Mouse (Mus musculus) lung, embryonic 14.5 days (tissue): ENCODE measurements around the gene Kdm5b. TPM values are rescaled to one million over a fixed set of nuclear protein-coding genes. Genes with fewer than 3 reads are reported as not detected.
A peak's percentile ranks its signal among the peaks of the same experiment; 100 is the strongest.

Experiments
- ATAC-seq: fragments of 200-750 bp; cut with Nextera tagmentation; 2 replicates; pipeline ENCODE4 v1.8.0; 2017; ENCODE audit warnings: mild to moderate bottlenecking, moderate TSS enrichment, moderate library complexity; ENCODE audit not compliant: insufficient read depth
- DNase-seq: peaks from one replicate; pipeline ENCODE4 v3.0.0-alpha.2; 2015
- H3K27ac ChIP-seq: fragments of 300-500 bp; sonication (generic); 2 replicates; pipeline ENCODE4 v1.5.1; 2014; ENCODE audit warnings: low read depth, mild to moderate bottlenecking, moderate library complexity
- H3K27me3 ChIP-seq: fragments of 300-500 bp; sonication (generic); 2 replicates; pipeline ENCODE4 v1.6.1; 2014; ENCODE audit warnings: low read length, control low read depth; ENCODE audit not compliant: insufficient read depth
- H3K36me3 ChIP-seq: fragments of 300-500 bp; sonication (generic); 2 replicates; pipeline ENCODE4 v1.6.1; 2014; ENCODE audit warnings: control low read depth; ENCODE audit not compliant: insufficient read depth
- H3K4me1 ChIP-seq: fragments of 300-500 bp; sonication (generic); 2 replicates; pipeline ENCODE4 v1.6.1; 2014; ENCODE audit warnings: antibody characterized with exemption, control low read depth; ENCODE audit not compliant: insufficient read depth
- H3K4me2 ChIP-seq: fragments of 300-500 bp; sonication (generic); 2 replicates; pipeline ENCODE4 v1.6.1; 2014; ENCODE audit warnings: mild to moderate bottlenecking
- H3K4me3 ChIP-seq: fragments of 300-500 bp; sonication (generic); 2 replicates; pipeline ENCODE4 v1.5.1; 2014; ENCODE audit warnings: low read depth, low read length
- H3K9ac ChIP-seq: fragments of 300-500 bp; sonication (generic); 2 replicates; pipeline ENCODE4 v1.6.1; 2014
- H3K9me3 ChIP-seq: fragments of 300-500 bp; sonication (generic); 2 replicates; pipeline ENCODE4 v1.6.1; 2016; ENCODE audit warnings: low read depth, low read length, control low read depth
- CTCF ChIP-seq: IDR thresholded peaks from 2 replicates; pipeline ENCODE4 v1.5.1; 2016; ENCODE audit warnings: antibody characterized with exemption, low read depth
- WGBS: fragments of 180-500 bp; shearing (Covaris S2); extraction: QIAGEN DNeasy Blood & Tissue Kit; methylation state at CpG from one replicate; pipeline ENCODE4 v1.1.7; 2014; 5-methylcytosine and 5-hydroxymethylcytosine counted together
- polyA plus RNA-seq: library from polyadenylated mRNA; unstranded; fragments of >200 nt; fragmentation: Nextera tagmentation; extraction: Ambion mirVana; gene quantifications from 2 replicates; pipeline ENCODE4 v1.2.1, GENCODE M21; 2014

Kdm5b gene
- polyA plus RNA-seq: 54.7 and 59.0 TPM in 2 replicates

GRCm38 (mm10) chr1:134559976-134560375 is at the start of gene Kdm5b:
Kdm5b (plus strand) TSS chr1:134560171.
- Histone ChIP-seq H3K9me3 (no peaks in the 10 kb centered on the region), H3K9ac (peak within 1 kb of the TSS; percentile 98), H3K4me3 (peak within 1 kb of the TSS; percentile 100), H3K4me2 (peak within 1 kb of the TSS; percentile 67), H3K4me1 (peaks cover 18% of the 10 kb centered on the region), H3K36me3 (no peaks in the 10 kb centered on the region), H3K27me3 (no peaks in the 10 kb centered on the region), H3K27ac (peak within 1 kb of the TSS; percentile 96)
- DNase-seq: peak; percentile 93
- WGBS: under 1% methylated on average over 34 of the region's 34 CpGs
- peak; percentile 6; the same call in 1 of the 2 replicates for ATAC-seq
- no peak for TF ChIP-seq CTCF

DNA sequence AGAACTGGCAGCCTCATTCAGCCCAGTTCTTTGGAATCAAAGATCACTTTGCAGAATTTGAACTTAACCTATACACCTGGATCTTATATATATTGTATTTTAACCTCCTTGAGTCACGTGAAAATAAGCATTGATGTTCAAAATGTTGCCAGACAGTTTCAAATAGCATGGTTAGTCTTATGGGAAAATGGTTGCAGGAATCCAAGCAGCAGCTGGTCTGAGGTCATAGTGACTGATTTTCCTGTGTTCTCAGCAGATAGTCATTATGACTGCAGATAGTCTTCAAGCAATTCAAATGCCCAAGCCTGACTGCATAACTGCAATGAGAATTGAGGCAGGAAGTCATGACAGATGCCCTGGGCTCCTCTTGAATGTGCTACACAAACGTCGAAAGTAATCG is 47.8 kb upstream of the Kdm5b start:
- Histone ChIP-seq H3K27me3 (peaks cover 8% of the 10 kb centered on the region; the same call in 1 of the 2 replicates), H3K4me3 (no peak overlapping the region), H3K9me3 (no peaks in the 10 kb centered on the region), H3K9ac (no peak overlapping the region), H3K36me3 (peaks cover 16% of the 10 kb centered on the region), H3K27ac (no peak overlapping the region), H3K4me1 (peaks cover 14% of the 10 kb centered on the region), H3K4me2 (no peak overlapping the region)
- DNase-seq: no peak
- ATAC-seq: no peak
- no peak for TF ChIP-seq CTCF
- WGBS: 48% methylated on average over 4 of the region's 4 CpGs

- peak overlapping the region; percentile 86 for H3K4me2 ChIP-seq
- no peak for TF ChIP-seq CTCF
Measured at GRCm38 (mm10) chr1:134512584-134512983, 47.4 kb upstream of the Kdm5b start.

DNA sequence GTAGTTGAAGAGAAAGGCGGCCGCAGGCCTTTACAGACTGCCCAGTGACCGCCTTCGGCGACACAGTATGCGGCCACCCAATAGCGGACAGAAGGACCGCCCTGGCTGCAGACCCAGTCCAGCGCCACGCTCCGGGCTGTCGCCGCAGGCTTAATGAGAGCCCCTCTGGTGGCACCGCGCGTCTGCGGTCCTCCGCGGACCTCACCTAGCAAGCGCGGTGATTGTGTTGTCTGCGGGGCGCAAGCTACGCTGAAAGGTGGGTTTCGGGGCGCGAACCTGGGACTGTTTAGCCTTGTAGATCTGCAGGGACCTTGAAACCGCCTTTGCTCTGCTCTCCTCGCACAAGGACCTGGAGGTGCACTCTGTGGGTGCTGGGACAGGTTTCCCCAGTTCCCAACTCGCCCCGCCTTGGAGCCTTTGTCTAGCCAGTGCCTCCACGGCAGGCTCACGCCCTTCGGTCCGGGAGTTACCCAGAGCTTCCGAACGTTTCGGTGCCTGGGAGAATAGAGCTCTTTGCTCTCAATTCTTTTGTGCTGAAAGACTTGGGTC is 46.6 kb upstream of the Kdm5b start:
- H3K4me3 ChIP-seq: peak overlapping the region; percentile 40
- peak overlapping the region; percentile 86 for H3K4me2 ChIP-seq
- DNase-seq: peak; percentile 67
- H3K27ac ChIP-seq: peak overlapping the region; percentile 58; the same call in 1 of the 2 replicates
- H3K4me1 ChIP-seq: peaks cover 14% of the 10 kb centered on the region
- H3K9me3 ChIP-seq: no peaks in the 10 kb centered on the region
- 0 out of 2 replicates have a peak, but pooled peaks cover 6% of the 10 kb centered on the region for H3K36me3 ChIP-seq
- H3K27me3 ChIP-seq: peaks cover 8% of the 10 kb centered on the region; the same call in 1 of the 2 replicates
- 1% methylated on average over 38 of the region's 38 CpGs for WGBS
- TF ChIP-seq CTCF: no peak
- 0 out of 2 replicates have a peak, but pooled peaks have one; percentile 24 for ATAC-seq
- H3K9ac ChIP-seq: peak overlapping the region; percentile 51

More at GRCm38 (mm10) chr1:134512584-134512983, 47.4 kb upstream of the Kdm5b start:
- H3K4me1 ChIP-seq: peaks cover 14% of the 10 kb centered on the region
- H3K27me3 ChIP-seq: peaks cover 8% of the 10 kb centered on the region; the same call in 1 of the 2 replicates
- H3K27ac ChIP-seq: no peak overlapping the region
- H3K9me3 ChIP-seq: no peaks in the 10 kb centered on the region
- no peak overlapping the region; the same call in 1 of the 2 replicates for H3K4me3 ChIP-seq
- no peak overlapping the region for H3K9ac ChIP-seq
- peaks cover 12% of the 10 kb centered on the region; the same call in 1 of the 2 replicates for H3K36me3 ChIP-seq
- DNase-seq (no peak), ATAC-seq (no peak)
- WGBS: 57% methylated on average over 6 of the region's 6 CpGs

GRCm38 (mm10) chr1:134513876-134514590 is 45.9 kb upstream of the Kdm5b start:
- H3K27ac ChIP-seq: peak overlapping the region; percentile 58
- peaks cover 8% of the 10 kb centered on the region; the same call in 1 of the 2 replicates for H3K27me3 ChIP-seq
- peak overlapping the region; percentile 51; the same call in 1 of the 2 replicates for H3K9ac ChIP-seq
- peak overlapping the region; percentile 40 for H3K4me3 ChIP-seq
- H3K36me3 ChIP-seq: 0 out of 2 replicates have a peak, but pooled peaks cover 6% of the 10 kb centered on the region
- no peaks in the 10 kb centered on the region for H3K9me3 ChIP-seq
- peak; percentile 61 for DNase-seq
- peaks cover 14% of the 10 kb centered on the region for H3K4me1 ChIP-seq
- peak overlapping the region; percentile 86 for H3K4me2 ChIP-seq
- no peak for TF ChIP-seq CTCF
- no peak for ATAC-seq
- 33% methylated on average over 16 of the region's 16 CpGs for WGBS

- no peaks in the 10 kb centered on the region for H3K9me3 ChIP-seq
- ATAC-seq (no peak), DNase-seq (no peak)
- 65% methylated on average over 2 of the region's 2 CpGs for WGBS
- H3K4me1 ChIP-seq: peaks cover 14% of the 10 kb centered on the region
- H3K27me3 ChIP-seq: peaks cover 8% of the 10 kb centered on the region; the same call in 1 of the 2 replicates
- no peak overlapping the region for H3K4me3 ChIP-seq
- peak overlapping the region; percentile 77 for H3K27ac ChIP-seq
- no peaks in the 10 kb centered on the region for H3K36me3 ChIP-seq
- no peak overlapping the region; the same call in 1 of the 2 replicates for H3K4me2 ChIP-seq
- no peak overlapping the region for H3K9ac ChIP-seq
- no peak for TF ChIP-seq CTCF
Measured at GRCm38 (mm10) chr1:134515891-134516290, 44.1 kb upstream of the Kdm5b start.
